Mouse (Mus musculus): Measurements from ENCODE around the gene Surf1.

GRCm38 (mm10) chr2:26960756-26961155 is 44.4 kb upstream of the Surf1 start:
- peak; percentile 45; the same call in 1 of the 2 replicates for TF ChIP-seq CTCF (IDR thresholded peaks at IDR 0.05; ENCODE audit: borderline replicate concordance, extremely low read depth, insufficient read depth, insufficient read length)
- TF ChIP-seq POLR2A (IDR thresholded peaks at IDR 0.05; ENCODE audit: borderline replicate concordance, extremely low read depth, insufficient read depth, insufficient read length, poor library complexity, severe bottlenecking) = no peak

All from brain, embryonic 14.5 days (tissue).